Mouse (Mus musculus) cerebellum, adult 11 months (tissue): ENCODE measurements around the gene Neurl3.
A peak's percentile ranks its signal among the peaks of the same experiment; 100 is the strongest.

Experiments used
- DNase-seq: peaks from one replicate; pipeline ENCODE4 v3.0.0; 2022

Neurl3 gene

GRCm38 (mm10) chr1:36255871-36256640 is 18.4 kb downstream of the Neurl3 start:
- DNase-seq = no peak

- DNase-seq = peak; percentile 65
Measured at GRCm38 (mm10) chr1:36254635-36255360, 19.7 kb downstream of the Neurl3 start.

GRCm38 (mm10) chr1:36252791-36253190 is 21.7 kb downstream of the Neurl3 start:
- peak; percentile 62 for DNase-seq

- no peak for DNase-seq
Measured at GRCm38 (mm10) chr1:36251426-36251825, 23.1 kb downstream of the Neurl3 start.

GRCm38 (mm10) chr1:36246688-36247087 is 27.8 kb downstream of the Neurl3 start:
- no peak for DNase-seq

GRCm38 (mm10) chr1:36244828-36245215 is 29.7 kb downstream of the Neurl3 start:
- DNase-seq = no peak

GRCm38 (mm10) chr1:36244058-36244827 is 30.2 kb downstream of the Neurl3 start, which contains the start of gene Uggt1:
Uggt1 (minus strand) TSS chr1:36244720.
- peak; percentile 91 for DNase-seq

- DNase-seq = no peak
Measured at GRCm38 (mm10) chr1:36243447-36244057, 30.9 kb downstream of the Neurl3 start.

- DNase-seq = no peak
Measured at GRCm38 (mm10) chr1:36241903-36242429, 32.5 kb downstream of the Neurl3 start.

- no peak for DNase-seq
Measured at GRCm38 (mm10) chr1:36240176-36240575, 34.3 kb downstream of the Neurl3 start.

GRCm38 (mm10) chr1:36239396-36239795 is 35.1 kb downstream of the Neurl3 start:
- DNase-seq = no peak

GRCm38 (mm10) chr1:36235855-36236254 is 38.6 kb downstream of the Neurl3 start:
- no peak for DNase-seq

GRCm38 (mm10) chr1:36235057-36235639 is 39.3 kb downstream of the Neurl3 start:
- DNase-seq = no peak

- DNase-seq = no peak
Measured at GRCm38 (mm10) chr1:36233218-36233617, 41.3 kb downstream of the Neurl3 start.

GRCm38 (mm10) chr1:36230919-36231705 is 43.4 kb downstream of the Neurl3 start:
- no peak for DNase-seq

GRCm38 (mm10) chr1:36228461-36228860 is 46.0 kb downstream of the Neurl3 start:
- DNase-seq = no peak

- no peak for DNase-seq
Measured at GRCm38 (mm10) chr1:36224648-36225047, 49.8 kb downstream of the Neurl3 start.
